Mouse (Mus musculus): ENCODE results near the gene Pcnx3.

GRCm38 (mm10) chr19:5680432-5680831 is 8.3 kb downstream of the Pcnx3 start:
- TF ChIP-seq EP300 (IDR thresholded peaks at IDR 0.05; ENCODE audit: insufficient read depth, low read depth, low read length) (no peak), POLR2A (IDR thresholded peaks at IDR 0.05; ENCODE audit: insufficient read depth, low read length) (no peak)
